Mouse (Mus musculus) thymus, postnatal 10 days (tissue): ENCODE data around the gene Nup153.

Experiments
- DNase-seq, 2 experiments: peaks; one replicate each; pipeline ENCODE4 v3.0.0; 2021; ENCODE audit warnings: low spot score in 2 of 2

Gene Nup153

DNA sequence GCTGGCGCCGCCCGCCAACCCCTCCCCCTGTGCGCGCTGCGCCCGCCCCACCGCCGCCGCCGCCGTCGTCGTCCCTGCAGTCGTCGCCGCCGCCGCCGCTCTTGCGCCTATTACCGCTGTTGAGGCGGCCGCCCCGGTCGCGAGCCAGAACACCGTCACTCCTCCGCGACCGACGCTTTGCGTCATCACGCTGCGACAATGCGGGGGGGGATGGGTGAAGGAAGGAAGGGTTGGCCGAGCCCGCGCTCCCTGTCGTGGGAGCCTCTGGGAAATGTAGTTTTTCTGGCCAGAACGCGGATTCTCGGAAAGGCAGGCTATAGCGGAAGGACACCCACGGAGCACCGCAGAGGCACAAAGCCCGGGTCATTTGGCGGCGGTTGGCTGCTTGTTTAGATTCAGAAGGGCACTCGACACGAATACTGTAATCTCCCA is at the start of gene Nup153:
Gene Nup153, minus strand, starts transcription at position 104 of the 432 bp plus-strand sequence.
- DNase-seq = peak; percentile 100

DNA sequence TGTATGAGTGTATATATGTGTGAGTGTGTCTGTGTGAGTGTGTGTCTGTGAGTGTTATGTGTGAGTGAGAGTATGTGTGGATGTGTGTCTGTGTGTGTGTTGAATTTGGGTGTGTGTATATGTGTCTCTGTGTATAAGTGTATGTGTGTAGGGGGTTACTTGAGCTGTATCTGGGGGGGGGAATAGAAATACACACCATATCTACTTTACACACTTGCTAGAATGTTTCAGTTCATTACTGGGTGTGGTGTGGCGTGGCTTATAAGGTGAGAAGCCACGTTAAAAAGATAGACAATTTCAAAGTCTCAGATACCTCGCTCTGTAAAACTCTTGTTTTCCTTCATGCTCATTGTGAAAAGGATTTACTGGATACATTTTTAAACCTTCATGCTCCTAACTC is 49.7 kb upstream of the Nup153 start:
- no peak for DNase-seq

DNA sequence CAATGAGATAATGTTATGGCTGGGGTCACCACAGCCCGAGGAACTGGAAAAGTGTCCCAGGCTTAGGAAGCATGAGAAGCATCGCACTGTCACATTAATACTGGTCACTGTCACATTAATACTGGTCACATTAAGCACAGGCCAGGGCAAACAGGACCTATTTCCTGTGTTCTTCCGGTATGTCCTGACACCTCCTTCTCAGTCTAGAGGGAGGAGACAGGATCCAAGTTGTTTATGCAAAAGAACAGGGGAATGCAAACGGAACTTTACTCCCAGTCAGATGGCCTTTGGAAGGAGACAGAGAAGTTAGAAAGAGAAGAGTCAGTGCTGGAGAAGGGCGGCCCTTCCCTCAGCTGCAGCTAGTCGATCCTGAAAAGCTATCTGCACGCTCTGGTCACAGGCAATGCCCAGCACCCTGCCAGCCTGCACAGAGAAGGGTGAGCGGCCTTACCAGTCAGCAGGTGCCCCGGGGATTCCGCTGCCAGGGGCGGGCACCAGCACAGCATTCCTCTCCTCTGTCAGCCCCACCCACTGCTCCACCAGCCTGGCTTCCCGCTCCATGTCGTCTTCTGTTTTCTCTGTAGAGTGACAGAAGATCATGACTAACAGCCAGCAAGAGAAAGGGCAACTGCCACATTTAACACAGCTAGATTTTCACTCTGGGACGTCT is 49.0 kb upstream of the Nup153 start:
- no peak for DNase-seq

DNA sequence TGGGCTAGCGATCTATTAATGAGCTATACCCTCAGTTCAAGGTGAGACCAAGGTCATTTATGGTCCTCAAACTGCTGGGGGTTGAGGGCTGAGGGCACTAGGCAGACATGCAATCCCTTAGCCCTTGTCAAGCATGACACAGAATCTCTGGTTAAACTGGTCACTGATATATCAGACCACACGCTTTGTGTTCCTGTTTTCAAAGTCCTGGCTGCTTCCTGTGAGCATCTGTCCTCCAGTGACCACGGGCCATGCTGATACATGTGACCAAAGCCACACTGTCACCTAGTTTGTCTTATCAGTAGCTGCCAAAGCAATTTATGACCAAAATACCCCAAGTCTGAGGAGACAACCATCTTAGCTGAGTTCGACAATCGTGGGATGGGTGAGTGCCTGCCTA is 47.3 kb upstream of the Nup153 start:
- no peak for DNase-seq

DNA sequence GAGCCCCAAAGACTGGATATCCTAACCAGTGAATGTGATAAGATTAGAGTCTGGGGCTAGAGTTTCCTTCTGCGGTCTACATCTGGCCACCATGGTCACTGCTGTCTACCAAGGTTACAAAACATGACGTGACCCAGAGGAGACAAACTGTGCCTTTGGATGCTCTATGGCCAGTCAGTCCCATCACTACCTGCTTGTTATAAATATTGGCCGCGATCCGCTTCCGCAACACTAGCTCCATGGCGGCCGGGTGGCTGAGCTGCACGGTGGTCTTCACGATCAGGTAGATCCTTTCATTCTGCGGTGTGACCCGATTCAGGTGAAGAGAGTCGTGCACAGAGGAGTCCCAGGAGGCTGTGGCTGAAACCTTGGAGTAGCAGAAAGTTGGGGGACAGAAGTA is 44.8 kb upstream of the Nup153 start:
- no peak for DNase-seq

DNA sequence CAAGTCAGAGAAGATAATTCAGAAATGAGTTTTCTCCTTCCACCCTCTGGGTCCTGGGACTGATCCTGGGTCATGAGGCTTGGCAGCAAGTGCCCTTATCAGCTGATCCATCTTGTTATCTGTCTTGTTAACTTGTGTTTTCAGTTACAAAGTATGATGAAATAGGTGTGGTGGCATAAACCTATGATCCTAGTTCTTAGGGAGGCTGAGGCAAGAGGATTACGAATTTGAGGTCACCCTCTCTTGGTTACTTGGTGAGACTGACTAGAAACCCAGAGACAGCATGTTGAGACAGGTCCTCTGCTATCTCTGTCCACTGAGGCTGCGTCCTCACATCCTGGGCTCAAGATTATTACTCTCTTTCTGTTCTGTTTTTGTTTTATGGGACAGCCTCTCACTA is 37.6 kb upstream of the Nup153 start:
- DNase-seq = no peak

DNA sequence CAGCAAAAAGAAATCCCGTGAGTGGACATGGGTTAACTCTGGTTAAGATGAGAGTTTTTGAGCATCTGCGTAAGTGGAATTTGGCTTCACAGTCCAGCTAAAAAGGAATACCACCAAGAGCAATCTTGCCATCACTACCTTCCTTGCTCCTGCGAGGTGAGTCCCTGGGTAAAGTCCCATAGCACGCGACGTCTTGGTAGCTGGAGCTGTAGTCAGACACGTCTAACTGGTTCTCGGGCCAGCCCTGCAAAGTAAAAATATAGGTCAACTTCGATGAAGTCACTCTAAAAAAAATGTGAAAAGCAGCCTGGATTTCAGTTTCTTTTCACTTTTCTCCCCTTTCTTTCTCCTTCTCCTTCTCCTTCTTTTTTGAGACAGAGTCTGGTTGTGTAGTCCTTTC is 35.5 kb upstream of the Nup153 start:
- no peak for DNase-seq

DNA sequence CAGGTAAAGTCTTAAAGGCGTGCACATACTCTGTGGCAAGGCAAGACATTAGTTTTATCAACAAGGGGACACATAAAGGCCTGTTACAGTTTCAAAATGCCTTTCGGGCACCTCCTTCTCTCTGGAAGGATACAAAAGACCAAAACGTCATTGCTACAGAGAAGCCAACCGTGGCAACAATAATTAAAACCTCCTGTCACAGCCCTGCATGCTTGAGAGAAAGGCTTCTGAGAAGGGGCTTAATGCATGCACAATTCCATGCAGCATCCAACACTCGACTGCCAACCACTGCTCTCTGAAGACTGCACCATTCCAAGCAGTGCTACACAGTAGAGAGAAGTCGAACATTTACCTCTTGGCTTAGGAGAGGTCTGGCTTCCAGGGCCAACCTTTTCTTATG is 33.2 kb upstream of the Nup153 start:
- no peak for DNase-seq

DNA sequence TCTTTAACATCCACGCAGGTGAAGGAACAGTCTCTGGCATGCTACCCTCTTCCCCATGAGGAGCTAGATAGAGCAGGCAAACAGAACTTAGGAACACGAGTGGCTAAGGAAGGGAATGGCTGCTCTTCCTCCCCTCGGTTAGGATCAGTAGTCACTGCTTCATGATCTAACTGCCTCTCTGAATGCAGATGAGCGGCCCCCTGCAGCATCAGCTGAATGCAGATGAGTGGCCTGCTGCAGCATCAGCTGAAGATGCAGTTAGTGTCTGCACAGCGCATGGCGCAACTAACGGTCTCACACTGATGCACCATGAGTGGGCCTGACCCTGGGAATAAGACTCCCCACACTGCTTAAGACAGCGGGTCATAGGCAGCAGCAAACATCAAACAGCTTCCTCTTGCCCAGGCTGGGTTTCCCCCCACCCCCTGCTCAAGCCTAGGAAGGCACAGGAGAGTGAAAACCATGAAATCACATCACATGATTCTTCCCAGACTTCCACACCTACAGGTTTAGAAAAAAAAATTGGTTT is 31.6 kb upstream of the Nup153 start:
- DNase-seq = no peak

DNA sequence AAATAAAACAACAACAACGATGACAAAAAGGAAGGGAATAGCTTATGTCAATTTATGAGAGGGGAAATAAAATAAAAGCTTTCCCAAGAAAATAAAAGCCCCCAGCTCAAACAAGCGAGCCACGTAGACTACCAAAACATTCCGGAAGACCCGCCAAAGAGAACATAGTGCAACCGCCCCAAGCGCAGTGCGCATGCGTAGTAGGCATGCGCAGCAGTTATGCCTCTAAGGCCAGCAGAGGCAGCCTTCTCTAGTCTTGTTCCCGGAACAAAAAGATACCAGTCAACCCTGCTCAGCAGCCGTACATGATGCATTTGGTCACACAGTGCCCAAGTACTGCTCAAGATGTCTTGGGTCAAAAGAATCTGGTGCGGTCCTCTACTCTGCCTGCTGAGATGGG is 30.9 kb upstream of the Nup153 start:
- no peak for DNase-seq

DNA sequence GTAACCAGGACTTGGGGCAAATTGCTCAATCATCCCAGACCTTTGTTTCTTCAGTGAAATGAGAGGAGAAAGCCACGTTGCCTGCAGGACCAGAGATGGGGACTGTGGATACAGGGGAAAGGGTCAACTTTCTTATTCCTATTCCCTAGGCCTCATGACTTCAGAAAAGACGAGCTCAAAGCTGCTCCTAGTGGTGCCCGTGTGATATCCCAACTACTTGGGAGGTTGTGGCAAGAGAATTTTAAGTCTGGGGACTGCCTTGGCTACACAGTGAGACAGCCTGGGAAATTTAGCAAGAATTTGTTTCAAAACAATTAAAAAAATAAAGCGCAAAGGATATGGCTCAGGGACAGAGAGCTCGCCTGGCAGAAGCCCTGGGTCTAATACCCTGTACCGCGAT is 30.2 kb upstream of the Nup153 start:
- no peak for DNase-seq

DNA sequence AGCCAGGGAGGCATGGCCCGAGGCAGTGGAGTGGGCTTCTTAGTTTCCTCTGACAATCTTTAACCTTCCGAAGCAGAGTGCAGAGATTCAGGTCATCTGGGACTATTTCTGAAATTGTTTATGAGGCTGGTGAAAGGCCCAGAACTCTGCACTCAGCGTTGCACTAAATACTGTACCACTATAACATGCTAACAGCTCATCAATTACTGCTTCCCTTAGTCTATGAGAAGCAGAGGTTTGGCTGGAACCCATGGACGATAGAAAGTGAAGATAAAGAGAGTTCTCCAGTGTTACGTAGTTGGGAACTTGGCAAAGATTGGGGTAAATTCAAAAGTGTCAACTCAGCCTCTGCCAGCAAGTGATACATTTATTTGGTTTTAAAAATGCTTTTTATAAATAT is 25.6 kb upstream of the Nup153 start:
- DNase-seq = no peak

DNA sequence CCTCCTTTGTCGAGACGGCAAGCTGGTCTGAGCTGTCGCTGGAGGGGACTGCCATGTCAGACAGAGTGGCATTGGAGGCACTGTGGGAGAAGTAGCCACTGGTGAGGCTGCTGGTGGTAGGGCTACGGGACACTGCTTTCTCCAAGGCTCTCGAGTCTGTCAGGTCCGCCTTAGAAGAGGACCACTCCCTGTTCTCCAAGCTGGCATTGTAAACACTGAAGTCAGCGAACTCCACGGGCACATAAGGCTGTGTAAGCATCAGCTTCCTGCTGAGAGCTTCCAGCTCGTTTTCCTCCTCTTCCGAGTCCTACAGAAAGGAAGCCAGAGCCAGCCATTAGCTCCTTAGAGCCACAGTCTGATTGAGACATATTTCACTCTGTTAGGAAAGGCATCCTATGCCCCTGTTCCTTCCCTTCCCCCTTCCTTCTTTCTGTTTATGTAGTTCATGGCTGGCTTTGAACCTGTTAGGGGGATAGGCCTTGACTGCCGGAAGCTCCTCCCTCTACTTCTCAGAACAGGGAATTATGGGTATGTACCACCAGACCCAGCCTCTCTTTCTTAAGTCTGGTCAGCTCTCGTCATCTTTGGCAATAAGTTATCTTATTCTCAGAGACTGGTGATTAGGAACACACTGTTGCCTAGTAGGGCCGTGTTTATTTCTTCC is 25.0 kb upstream of the Nup153 start:
- DNase-seq = no peak

DNA sequence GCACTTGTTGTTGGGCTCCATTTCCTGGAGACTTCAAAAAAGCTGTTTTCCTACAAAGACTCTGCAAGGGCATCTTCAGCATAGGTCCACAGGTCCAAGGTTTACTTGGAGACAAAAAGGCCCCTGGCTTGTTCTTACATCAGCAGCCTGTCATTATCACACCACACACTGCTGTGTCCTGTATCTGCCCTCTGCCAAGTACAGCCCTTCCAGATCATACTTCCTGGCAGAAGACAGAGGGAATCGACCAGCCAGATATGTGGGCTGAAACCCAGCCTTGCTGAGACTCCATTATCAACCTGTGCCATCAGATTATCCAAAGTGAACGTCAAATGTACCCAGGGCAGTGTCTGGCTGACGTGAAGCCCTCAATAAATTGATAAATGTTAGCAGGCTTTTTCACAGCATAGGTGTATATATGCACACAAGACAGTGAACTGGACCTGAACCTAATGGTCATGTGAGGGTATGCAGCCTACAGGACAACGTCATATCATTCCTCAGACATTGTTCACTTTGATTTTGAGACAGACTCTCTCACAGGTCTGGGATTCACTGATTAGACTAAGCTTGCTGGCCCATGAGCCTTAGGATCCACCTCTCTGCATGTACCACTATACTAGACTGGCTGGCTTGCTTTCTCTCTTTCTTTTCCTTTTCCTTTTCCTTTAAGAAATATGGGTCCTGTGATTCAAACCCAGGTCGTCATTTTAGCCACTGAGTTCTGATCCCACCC is 20.6 kb upstream of the Nup153 start:
- no peak for DNase-seq

DNA sequence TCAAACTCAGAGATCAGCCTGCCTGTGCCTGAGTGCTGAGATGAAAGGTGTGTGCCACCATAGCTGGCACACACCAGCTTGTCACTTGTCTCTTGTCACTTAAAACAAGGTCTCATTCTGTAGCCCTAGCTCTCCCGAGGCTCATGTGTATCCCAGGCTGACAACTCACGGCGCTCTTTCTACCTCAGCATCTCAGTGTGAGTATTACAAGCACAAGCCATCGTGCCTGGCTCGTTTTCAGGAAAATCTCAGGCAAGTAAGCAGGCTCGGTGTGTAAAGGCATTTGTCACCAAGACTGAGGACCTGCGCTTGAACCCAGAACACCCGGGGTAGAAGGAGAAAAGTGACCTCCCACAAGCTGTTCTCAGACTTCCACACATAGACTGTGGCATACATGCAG is 16.1 kb upstream of the Nup153 start:
- no peak for DNase-seq

DNA sequence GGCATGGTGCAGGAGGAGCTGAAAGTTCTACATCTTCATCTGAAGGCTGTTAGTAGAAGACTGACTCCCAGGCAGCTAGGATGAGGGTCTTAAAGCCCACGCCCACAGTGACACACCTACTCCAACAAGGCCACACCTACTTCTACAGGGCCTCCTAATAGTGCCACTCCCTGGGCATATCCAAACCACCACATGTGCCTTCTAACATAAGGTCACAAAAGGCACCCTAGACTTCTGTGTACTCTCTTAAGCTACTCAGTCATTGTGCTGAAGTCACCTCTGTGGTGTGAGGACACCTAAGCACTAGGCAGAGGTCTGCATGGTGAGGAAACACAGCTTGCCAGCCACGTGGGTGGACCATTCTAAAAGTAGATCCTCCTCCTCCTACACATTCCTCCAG is 14.6 kb upstream of the Nup153 start:
- no peak for DNase-seq

DNA sequence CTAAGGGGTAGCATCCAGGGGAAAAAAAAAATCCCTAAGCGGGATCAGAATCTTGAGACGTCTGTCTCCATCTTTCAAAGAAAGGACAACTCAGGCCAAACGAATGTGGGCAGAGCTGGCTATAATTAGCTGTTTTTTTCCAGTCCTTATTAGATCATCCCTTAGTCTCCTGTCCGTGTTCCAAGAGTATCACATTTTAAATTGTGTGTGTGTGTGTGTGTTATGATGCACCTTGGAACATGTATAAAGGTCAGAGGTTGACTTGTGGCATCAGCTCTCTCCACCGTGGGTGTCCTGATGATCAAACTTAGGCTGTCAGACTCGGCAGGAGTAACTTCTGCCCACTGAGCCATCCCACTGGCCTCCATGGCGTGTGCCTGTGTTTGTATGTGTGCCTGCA is 11.7 kb upstream of the Nup153 start:
- DNase-seq = no peak

DNA sequence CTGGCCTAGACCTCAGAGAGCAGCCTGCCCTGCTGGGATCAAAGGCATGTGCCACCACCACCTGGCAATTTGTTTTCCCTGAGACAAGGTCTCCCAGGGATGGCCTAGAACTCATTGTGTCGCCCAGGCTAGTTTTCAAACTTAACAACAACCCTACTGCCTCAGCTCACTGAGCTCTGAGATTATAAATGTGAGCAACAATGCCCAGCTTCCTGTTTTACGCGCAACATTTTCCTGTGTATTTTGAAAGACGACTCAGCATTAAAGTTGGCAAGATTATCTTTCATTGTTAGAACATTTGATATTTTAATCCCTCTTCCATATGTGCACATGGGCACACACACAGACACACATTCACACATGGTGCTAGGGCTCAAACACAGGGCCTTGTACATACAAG is 9.7 kb upstream of the Nup153 start:
- no peak for DNase-seq

DNA sequence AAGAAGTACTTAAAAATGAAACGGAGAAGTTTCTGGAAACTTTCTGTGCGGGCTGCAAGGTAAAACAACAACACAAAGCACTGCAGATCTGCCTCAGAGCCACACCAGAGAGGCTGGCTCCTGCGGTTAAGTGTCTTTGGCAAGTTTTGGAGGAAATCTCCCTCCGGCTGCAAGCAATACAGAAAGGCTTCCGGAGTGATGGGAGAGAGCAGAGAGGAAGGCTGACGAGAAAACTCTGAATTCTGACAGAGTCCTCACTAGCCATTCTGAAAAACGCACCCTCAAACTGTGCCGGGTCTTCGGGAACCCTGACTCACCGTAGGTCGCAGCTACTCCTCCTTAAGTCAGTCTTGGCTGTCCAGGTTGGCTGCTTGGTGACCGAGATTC is 8.7 kb upstream of the Nup153 start:
- DNase-seq = peak; percentile 42 to 48

DNA sequence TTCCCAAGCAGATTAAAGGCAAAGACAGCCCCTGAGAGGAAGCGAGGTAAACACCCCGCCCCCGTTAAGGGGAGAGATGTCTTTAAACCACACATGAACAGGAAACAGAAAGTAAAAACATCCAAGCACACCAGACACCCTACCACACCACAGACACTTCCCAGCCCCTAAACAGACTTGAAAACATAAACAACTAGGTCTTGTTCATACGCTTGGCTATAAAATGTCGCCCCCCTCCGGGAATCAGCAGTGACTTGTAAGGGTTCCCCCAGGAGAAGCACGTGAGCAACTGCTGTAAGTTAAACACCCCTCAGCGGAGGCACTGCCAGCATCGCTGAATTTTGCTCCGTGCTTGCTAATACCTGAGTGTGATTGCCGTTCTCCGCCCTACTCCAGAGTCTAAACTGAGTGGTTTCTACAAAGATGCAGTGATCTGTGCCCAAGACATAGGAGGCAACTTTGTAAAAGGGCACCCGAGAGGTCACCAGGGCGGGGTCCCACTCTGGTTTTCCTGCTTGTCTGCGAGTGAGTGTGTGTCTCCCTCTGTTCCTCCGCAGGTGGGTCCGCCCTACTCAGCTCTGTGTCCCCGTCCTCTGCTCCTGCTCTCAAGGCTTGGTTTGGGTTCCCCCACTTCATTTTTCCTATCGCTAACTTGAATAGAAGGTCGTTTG is 8.2 kb upstream of the Nup153 start:
- DNase-seq = peak; percentile 76 to 80

DNA sequence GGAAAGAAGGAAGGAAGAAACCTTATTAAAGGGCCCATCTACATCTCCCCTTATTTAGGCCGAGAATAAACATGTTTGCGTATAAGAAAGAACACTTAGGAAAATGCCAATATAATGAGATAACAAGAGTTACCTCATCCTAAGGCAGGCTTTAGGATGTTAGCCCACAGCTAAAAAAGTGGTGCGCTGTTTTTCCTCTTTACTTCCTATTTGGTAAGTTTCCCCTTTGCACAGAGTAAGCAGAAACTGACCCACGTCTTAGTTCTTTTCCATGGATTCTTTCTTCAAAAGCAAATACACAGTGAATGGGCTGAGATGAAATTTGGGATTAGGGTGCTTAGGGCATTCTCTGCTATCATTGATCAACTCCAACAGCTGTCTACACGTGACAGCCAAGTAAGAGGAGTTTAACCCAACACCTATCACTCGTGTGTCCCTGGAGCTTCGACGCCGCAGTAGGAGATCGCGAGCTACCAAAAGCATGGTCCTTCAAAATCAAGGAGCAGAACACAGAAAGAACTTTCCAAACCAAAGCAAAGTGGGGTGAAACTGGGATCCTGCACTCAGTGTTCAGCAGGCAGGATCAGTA is 7.6 kb upstream of the Nup153 start:
- DNase-seq = no peak

DNA sequence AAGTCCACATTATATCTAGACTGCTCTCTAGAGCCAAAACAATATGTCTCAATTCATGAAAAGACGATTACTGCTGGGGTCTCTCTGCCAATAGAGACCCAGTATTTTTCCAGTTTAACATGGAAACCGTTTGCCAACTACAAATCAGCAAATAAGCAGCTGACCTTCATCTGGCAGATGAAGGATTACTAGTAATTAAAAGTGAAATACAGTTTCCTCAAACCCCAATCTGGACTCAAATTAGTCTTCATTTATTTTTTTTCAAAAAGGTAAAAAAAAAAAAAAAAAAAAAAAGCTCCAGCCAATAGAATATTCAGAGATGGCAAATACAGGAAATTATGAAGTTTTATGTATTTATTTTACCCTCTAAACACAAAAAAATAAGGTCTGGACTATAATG is 2.3 kb upstream of the Nup153 start:
- no peak for DNase-seq
